Mouse (Mus musculus): ENCODE measurements at regions not wholly inside any gene's neighbourhood (a gene's known extent, or its start where the extent isn't known, plus 50 kb on each side); places are given as distances from the start of the nearest gene placed in this dataset.
A peak's percentile ranks its signal among the peaks of the same experiment; 100 is the strongest.
"Not testable (repeated sequence)": the region's sequence is repeated elsewhere in the genome, so short reads cannot be mapped to it uniquely, and the experiment has no call there.

- peak; percentile 42 for DNase-seq (ENCODE audit: low spot score)
These were observed 91.8 kb downstream of the 5730507C01Rik start for GRCm38 (mm10) chr12:18606126-18606525.

DNA sequence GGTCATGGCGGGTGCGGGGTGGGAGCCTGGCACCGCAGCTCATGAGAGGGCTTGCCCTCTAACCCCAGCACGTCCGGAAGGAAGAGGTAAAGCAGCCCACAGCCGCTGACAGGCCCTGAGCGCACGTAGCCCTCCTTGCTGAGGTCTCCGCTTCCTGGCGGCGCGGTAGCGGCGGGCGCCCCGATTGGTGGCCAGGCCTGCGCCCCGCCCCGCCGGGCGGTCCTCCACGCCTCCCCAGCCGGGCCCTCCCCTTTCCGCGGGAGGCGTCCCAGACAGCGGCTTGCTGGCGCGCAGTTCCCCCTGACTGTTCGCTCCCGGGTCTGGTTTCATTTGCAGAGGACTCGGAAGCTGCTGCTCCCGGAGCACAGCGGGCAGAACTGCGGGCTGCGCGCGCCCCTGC, 95.5 kb downstream of the 5730507C01Rik start:
- peak; percentile 90 for DNase-seq (ENCODE audit: low spot score)

DNA sequence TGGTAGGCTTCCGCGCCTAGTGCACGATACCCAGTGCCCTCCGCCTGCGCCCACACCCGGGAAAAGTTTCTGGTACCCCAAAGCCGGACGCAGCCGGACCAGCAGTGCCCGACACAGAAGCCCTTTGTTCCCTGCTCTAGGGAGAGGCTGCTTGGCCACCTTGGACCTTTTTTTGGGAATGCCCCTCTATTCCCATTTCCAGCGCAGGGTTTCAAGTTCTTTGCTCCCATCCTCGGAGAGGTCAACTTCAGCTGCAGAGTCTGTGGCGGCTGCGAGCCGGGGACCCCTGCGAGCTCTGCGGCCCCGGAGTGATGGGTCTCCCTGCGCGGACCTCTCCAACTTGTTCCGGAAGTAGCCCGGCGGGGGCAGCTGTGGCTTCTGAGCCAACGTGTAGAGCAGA, 96.3 kb downstream of the 5730507C01Rik start:
- DNase-seq (ENCODE audit: low spot score), result not testable (repeated sequence)
